Mouse (Mus musculus) 3134 (cell line): ENCODE measurements at regions not wholly inside any gene's neighbourhood (a gene's known extent, or its start where the extent isn't known, plus 50 kb on each side); places are given as distances from the start of the nearest gene placed in this dataset.

Source experiments
- DNase-seq: peaks from one replicate; pipeline ENCODE4 v3.0.0-alpha.2; 2011; ENCODE audit warnings: low spot score; ENCODE audit not compliant: insufficient read length; ENCODE audit errors: extremely low read depth

DNA sequence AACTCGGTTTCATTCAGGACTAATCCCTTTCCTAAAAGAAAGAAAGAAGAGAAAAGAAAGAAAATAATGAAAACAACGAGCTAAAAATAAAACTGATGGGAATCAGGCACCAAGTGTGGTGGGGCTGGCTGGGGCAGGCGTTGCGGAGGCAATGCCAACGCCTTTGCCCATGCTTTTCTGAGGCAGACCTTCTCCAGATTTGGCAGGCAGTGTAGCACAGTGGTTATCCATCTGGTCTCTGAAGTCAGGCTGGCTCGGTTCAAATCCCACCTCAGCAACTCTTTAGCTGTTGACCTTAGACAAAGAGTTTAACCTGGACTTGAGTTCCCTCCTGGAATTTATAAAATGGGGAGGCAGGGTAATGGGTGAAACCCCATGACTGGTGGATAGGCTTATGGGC is 57.3 kb upstream of the Kcng1 start:
- no peak for DNase-seq

DNA sequence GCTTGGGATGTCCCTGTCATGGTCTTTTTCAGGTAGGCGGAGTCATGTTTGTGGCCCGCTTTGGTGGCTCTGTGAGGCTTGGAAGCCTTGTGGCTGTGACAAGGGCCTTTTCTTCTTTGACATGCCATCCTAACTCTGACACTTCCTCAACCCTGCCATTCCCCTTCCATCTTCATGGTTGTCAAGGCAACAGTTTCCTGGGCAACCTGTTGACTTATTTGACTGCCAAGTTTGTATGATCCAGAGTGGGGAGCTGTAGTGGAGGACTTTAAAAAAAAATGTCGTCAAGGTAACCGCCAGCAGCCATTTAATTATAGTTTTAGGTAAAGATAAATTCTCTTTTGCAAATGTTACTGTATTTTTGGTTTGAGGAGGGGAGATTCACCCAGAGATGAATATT is 56.8 kb upstream of the Kcng1 start:
- no peak for DNase-seq

DNA sequence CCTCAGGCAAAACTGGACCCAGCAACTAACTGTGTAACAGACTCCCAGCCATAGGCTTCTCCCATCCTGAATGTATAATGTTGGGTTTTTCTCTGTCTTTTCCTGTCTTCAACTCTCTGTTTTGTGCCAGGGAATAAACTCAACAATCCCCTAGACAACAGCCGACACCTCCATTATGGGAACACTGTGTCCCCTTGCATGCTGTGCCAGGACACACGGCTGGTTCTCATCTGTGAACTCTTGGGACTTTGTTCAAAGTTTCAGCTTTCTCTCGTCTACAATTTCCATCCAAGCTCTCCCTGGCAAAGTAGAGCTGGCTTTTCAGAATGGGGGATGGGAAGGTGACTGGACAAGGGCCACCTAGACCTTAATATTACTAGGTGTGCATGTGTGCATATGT is 56.1 kb upstream of the Kcng1 start:
- DNase-seq = no peak

DNA sequence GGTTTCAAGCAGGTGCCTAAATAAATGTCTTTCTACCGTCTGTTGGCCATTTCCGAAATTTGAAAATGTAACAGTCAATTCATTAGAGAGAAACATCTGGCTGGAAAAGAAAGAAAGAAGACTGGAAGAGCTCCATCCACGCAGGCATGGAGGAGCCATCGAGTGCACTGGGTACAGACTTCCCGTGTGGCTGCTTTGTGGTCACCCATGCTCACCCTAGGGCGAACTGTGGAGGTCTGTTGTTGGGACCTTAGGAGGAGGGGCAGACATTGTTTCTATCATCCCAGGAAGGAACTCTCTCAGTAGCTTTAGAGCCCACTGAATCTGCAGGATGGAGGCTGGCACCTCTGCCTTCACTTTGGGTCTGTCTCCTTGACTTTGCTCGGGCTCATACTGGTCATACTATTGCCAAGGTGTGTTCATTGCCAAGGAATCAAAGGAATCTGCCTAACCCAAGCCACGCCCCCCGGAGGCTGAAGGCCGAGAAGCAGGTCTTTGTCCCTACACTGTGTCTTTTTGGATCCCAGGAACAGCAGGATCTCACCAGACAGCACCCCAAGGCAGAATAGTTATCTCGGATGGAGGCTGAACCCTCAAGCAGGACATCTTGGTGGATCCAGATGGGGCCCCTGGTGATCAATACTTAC is 54.3 kb upstream of the Kcng1 start:
- DNase-seq = no peak

DNA sequence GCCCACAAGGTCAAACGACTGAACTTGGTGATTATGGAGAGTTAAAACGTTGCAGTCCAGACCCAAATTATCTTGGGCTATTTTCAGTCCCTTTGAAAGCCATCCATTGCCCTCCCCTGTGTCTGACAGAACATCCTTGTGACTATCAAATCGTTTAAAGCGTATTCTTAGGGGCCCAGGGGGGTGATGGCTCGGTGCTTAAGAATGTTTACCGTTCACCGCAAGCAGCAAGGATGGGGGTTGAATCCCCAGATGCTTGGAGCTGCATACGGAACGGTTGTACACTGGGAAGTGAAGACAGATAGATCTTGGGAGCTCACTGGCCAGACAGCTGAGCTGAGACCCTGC is 52.7 kb upstream of the Kcng1 start:
- no peak for DNase-seq

DNA sequence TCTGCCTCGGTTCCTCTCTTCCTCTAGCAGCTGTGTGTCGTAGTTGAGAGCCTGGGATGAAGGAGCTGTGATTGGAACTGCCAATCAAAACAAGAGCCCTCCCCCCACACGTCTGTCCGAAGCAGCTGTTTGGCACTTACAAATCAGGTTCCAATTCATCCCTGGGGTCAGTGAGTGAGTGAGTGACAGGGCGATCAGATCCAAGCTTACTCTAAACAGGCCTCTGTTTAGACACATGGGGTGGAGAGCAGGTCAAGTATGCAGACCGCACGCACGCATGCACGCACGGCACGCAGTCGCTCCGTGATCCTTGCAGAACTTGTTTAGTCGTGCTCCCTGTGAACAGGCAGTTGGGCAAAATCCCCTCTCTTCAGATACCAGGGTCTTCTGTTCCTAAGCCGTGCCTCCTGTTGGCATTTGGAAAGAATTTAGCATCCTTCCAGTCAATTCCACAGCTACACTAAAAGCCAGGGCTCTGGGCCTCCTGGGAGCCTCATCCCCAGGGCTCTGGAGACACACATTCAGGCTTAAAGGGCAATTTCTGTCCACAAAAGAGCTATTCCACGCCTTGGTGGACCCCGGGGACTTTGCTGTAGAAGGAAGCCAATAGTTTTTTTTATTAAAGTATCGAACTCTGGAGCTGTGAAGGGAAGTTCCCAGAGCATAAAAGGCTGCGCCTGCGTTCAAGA is 52.2 kb upstream of the Kcng1 start:
- DNase-seq = no peak

DNA sequence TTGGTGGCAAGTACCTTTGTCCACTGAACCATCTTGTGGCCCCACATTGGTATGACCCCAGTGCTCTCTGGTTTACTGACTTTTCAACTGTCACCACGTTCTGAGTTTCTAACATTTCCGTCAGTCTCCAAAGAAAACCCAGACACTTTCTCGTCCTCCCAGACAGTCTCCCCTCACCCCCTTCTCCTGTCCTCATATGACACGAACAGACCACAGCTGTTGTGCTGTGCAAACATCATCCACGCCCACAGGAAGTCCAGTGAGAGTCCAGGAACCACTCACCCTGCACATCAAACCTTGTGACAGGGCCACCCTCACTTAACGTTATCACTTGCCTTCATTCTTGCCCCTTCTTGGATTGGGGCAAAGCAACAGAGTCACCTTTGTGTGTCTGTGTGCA is 51.4 kb upstream of the Kcng1 start:
- no peak for DNase-seq
